In genomic region chr14:100228120-100228519, GRCm38 (mm10) we compare ENCODE assay signal across 27 mouse cellular contexts. TPM values are rescaled to one million over a fixed set of nuclear protein-coding genes. Genes with fewer than 3 reads are reported as not detected.
DNase-seq lines count a peak whose midpoint lies in the region; ATAC-seq and TF ChIP-seq lines count a peak whose summit lies in the region.
"Had no signal": no experiment of that assay in that cellular context is flagged by ENCODE, and none has a peak within 500 bp of the region (broad histone marks: within the 10 kb centered on the region; RNA-seq: fewer than 3 reads in every experiment).

No protein-coding gene starts in this region.

- H3K4me2 ChIP-seq in liver, embryonic 13.5 days, result no peak overlapping the region
- H3K4me2 ChIP-seq: embryonic facial prominence, embryonic 13.5 days; forebrain, embryonic 15.5 days; heart, embryonic 12.5 days; hindbrain, embryonic 13.5 days; limb, embryonic 12.5 days; midbrain, embryonic 15.5 days; stomach, embryonic 15.5 days had no signal

- H3K4me3 ChIP-seq in kidney, adult 2 months (ENCODE audit: insufficient read depth, low read depth, low read length), result no peak overlapping the region
- H3K4me3 ChIP-seq in liver, embryonic 13.5 days (replicated peaks), result no peak overlapping the region
- H3K4me3 ChIP-seq: embryonic facial prominence, embryonic 13.5 days; forebrain, embryonic 10.5 days; forebrain, embryonic 15.5 days; heart, embryonic 12.5 days; hindbrain, embryonic 13.5 days; limb, embryonic 12.5 days; midbrain, embryonic 15.5 days; stomach, embryonic 15.5 days had no signal

- H3K9ac ChIP-seq in liver, embryonic 13.5 days, result no peak overlapping the region
- H3K9ac ChIP-seq: embryonic facial prominence, embryonic 13.5 days; forebrain, embryonic 15.5 days; heart, embryonic 12.5 days; hindbrain, embryonic 13.5 days; limb, embryonic 12.5 days; midbrain, embryonic 15.5 days; stomach, embryonic 15.5 days had no signal

- no peaks in the 10 kb centered on the region for H3K36me3 ChIP-seq in kidney, adult 2 months (ENCODE audit: control insufficient read depth, insufficient read depth, low read length)
- no peaks in the 10 kb centered on the region for H3K36me3 ChIP-seq in liver, embryonic 13.5 days
- H3K36me3 ChIP-seq: embryonic facial prominence, embryonic 13.5 days; forebrain, embryonic 10.5 days; forebrain, embryonic 15.5 days; heart, embryonic 12.5 days; hindbrain, embryonic 13.5 days; midbrain, embryonic 15.5 days; stomach, embryonic 15.5 days had no signal

- H3K4me1 ChIP-seq in kidney, adult 2 months (ENCODE audit: control insufficient read depth, insufficient read depth, low read length), result peaks cover 14% of the 10 kb centered on the region
- peaks cover 11% of the 10 kb centered on the region for H3K4me1 ChIP-seq in liver, embryonic 13.5 days (replicated peaks)
- H3K4me1 ChIP-seq: forebrain, embryonic 15.5 days had no signal

- 0 out of 2 replicates have a peak, but pooled peaks have one; percentile 34 for ATAC-seq in liver, embryonic 13.5 days (ENCODE audit: low read depth)
- ATAC-seq: CD4-positive, CD25-positive, alpha-beta regulatory T cell, adult 4 months; forebrain, embryonic 15.5 days; midbrain, embryonic 15.5 days had no signal

- H3K27me3 ChIP-seq in kidney, adult 2 months (replicated peaks; ENCODE audit: control insufficient read depth, insufficient read depth, low read length), result no peaks in the 10 kb centered on the region
- no peaks in the 10 kb centered on the region for H3K27me3 ChIP-seq in liver, embryonic 13.5 days
- H3K27me3 ChIP-seq: embryonic facial prominence, embryonic 13.5 days; forebrain, embryonic 15.5 days; heart, embryonic 12.5 days; hindbrain, embryonic 13.5 days; limb, embryonic 12.5 days; midbrain, embryonic 15.5 days; stomach, embryonic 15.5 days had no signal

- no peaks in the 10 kb centered on the region for H3K9me3 ChIP-seq in liver, embryonic 13.5 days (replicated peaks)
- H3K9me3 ChIP-seq: embryonic facial prominence, embryonic 13.5 days; forebrain, embryonic 10.5 days; forebrain, embryonic 15.5 days; heart, embryonic 12.5 days; hindbrain, embryonic 13.5 days; limb, embryonic 12.5 days; midbrain, embryonic 15.5 days; stomach, embryonic 15.5 days had no signal

- no peak for TF ChIP-seq CTCF in kidney, adult 2 months (conservative IDR thresholded peaks at IDR 0.05; ENCODE audit: insufficient read depth, insufficient read length, low read depth, low read length)

- no peak for TF ChIP-seq POLR2A in kidney, adult 2 months (IDR thresholded peaks at IDR 0.05; ENCODE audit: low read depth, low read length)

- H3K27ac ChIP-seq in kidney, adult 2 months (ENCODE audit: insufficient read depth, low read depth, low read length), result peak overlapping the region; percentile 55; the same call in 1 of the 2 replicates
- peak overlapping the region; percentile 36; the same call in 1 of the 2 replicates for H3K27ac ChIP-seq in liver, embryonic 13.5 days
- H3K27ac ChIP-seq: embryonic facial prominence, embryonic 13.5 days; forebrain, embryonic 10.5 days; forebrain, embryonic 15.5 days; hindbrain, embryonic 13.5 days; limb, embryonic 12.5 days; macrophage; midbrain, embryonic 15.5 days; stomach, embryonic 15.5 days had no signal

- peak; percentile 80 for DNase-seq in kidney, adult 2 months
- no peak for DNase-seq in kidney, postnatal 4 days
- no peak for DNase-seq in liver, embryonic 13.5 days
- no peak for DNase-seq in liver
- DNase-seq in kidney, postnatal 36 days, result peak; percentile 58 to 59
- peak; percentile 51 for DNase-seq in yolk sac, embryonic 10.5 days (ENCODE audit: low spot score)
- no peak for DNase-seq in cerebellum, postnatal 36 days
- DNase-seq: adrenal gland, postnatal 14 days; cerebellum, adult 11 months; cerebellum, adult 9-11 months; gastrocnemius, postnatal 25 days; heart, adult 18-20 months; heart, postnatal 4 days; layer of hippocampus, adult 9-11 months; lung, adult 2 months; lung, postnatal 10 days; right cerebral cortex, postnatal 25 days had no signal

- 65% methylated on average over 6 of the region's 6 CpGs for WGBS in kidney, adult 2 months
- 67% methylated on average over 6 of the region's 6 CpGs for WGBS in liver, embryonic 13.5 days (ENCODE audit: insufficient replicate concordance)

RNA-seq across cellular contexts. Expression of gene Klf12, which starts 56.4 kb away (rescaled TPM):
- 10.4 and 11.0 TPM in 2 replicates for polyA plus RNA-seq in kidney, adult 2 months (2012; rRNA removed)
- polyA plus RNA-seq in liver, embryonic 13.5 days (2015; fragmentation: Nextera tagmentation; extraction: Ambion mirVana), result 4.1 and 6.3 TPM in 2 replicates
- polyA plus RNA-seq: macrophage had no signal

Comparison
In these comparisons a context has a peak if more than half of its experiments do, and no peak if none do; other contexts are left out.
1. DNase-seq: peak in kidney, adult 2 months (single experiment), kidney, postnatal 36 days (2 of 2) and yolk sac, embryonic 10.5 days (single experiment); none in kidney, postnatal 4 days (0 of 2), liver, embryonic 13.5 days (single experiment), liver (single experiment) and cerebellum, postnatal 36 days (0 of 2).